Mouse (Mus musculus) neural tube, embryonic 11.5 days (tissue): ENCODE measurements around the gene Dnm1. TPM values are rescaled to one million over a fixed set of nuclear protein-coding genes. Genes with fewer than 3 reads are reported as not detected.
A peak's percentile ranks its signal among the peaks of the same experiment; 100 is the strongest.

Experiments used
- ATAC-seq: fragments of 200-750 bp; cut with Nextera tagmentation; 2 replicates; pipeline ENCODE4 v1.8.0; 2017; ENCODE audit warnings: moderate number of reproducible peaks, mild to moderate bottlenecking, moderate TSS enrichment, moderate library complexity; ENCODE audit not compliant: insufficient read depth, low FRiP score, low TSS enrichment
- DNase-seq: peaks from one replicate; pipeline ENCODE4 v3.0.0-alpha.2; 2015; ENCODE audit warnings: low spot score
- H3K27ac ChIP-seq: fragments of 300-500 bp; sonication (generic); 2 replicates; pipeline ENCODE4 v1.5.1; 2014; ENCODE audit warnings: low read depth, mild to moderate bottlenecking, low read length
- H3K27me3 ChIP-seq: fragments of 300-500 bp; sonication (generic); 2 replicates; pipeline ENCODE4 v1.6.1; 2014; ENCODE audit warnings: mild to moderate bottlenecking, low read length, mixed read lengths; ENCODE audit not compliant: control insufficient read depth, insufficient read depth
- H3K36me3 ChIP-seq: fragments of 300-500 bp; sonication (generic); 2 replicates; pipeline ENCODE4 v1.6.1; 2014; ENCODE audit warnings: mild to moderate bottlenecking, low read length, moderate library complexity, mixed read lengths; ENCODE audit not compliant: control insufficient read depth, insufficient read depth
- H3K4me1 ChIP-seq: fragments of 300-500 bp; sonication (generic); 2 replicates; pipeline ENCODE4 v1.6.1; 2014; ENCODE audit warnings: low read length, mixed read lengths; ENCODE audit not compliant: control insufficient read depth, insufficient read depth
- H3K4me2 ChIP-seq: fragments of 300-500 bp; sonication (generic); 2 replicates; pipeline ENCODE4 v1.6.1; 2014; ENCODE audit warnings: low read depth, mild to moderate bottlenecking, moderate library complexity
- H3K4me3 ChIP-seq: fragments of 300-500 bp; sonication (generic); 2 replicates; pipeline ENCODE4 v1.5.1; 2014; ENCODE audit warnings: low read depth, low read length
- H3K9ac ChIP-seq: fragments of 300-500 bp; sonication (generic); 2 replicates; pipeline ENCODE4 v1.6.1; 2014; ENCODE audit warnings: mild to moderate bottlenecking, low read length
- H3K9me3 ChIP-seq: fragments of 300-500 bp; sonication (generic); 2 replicates; pipeline ENCODE4 v1.6.1; 2016; ENCODE audit warnings: low read length; ENCODE audit not compliant: control insufficient read depth
- WGBS: fragments of 180-500 bp; shearing (Covaris S2); extraction: QIAGEN DNeasy Blood & Tissue Kit; methylation state at CpG from one replicate; pipeline ENCODE4 v1.1.7; 2014; 5-methylcytosine and 5-hydroxymethylcytosine counted together
- polyA plus RNA-seq: library from polyadenylated mRNA; unstranded; fragments of >200 nt; fragmentation: Nextera tagmentation; extraction: Ambion mirVana; gene quantifications from 2 replicates; pipeline ENCODE4 v1.2.1, GENCODE M21; 2014

Gene Dnm1
- polyA plus RNA-seq, 1 experiment from 2014 or later = 23.7 TPM

DNA sequence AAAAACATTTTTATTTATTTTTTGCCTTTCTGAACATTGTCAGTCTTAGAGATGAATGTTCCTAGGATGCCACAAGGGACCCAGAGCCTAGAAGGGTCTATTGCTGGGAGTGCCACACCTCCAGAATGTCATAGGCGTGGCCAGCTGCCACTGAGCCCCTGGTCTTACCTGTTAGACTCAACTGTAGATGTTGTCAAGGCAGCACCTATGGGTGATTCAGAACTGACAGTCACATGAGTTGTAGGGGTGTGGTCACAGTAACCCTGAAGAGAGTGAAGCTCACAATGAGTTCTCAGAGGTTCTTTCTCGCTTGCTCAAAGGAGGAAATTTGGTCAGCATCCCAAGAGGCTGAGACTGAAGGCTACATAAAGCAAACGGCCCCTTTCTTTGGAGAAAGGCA lies 57.9 kb downstream of the Dnm1 start:
- H3K4me2 ChIP-seq = no peak overlapping the region
- no peak overlapping the region for H3K9ac ChIP-seq
- H3K36me3 ChIP-seq = peaks cover 11% of the 10 kb centered on the region
- 87% methylated on average over 3 of the region's 3 CpGs for WGBS
- DNase-seq (no peak), ATAC-seq (no peak)
- no peak overlapping the region for H3K27ac ChIP-seq
- H3K4me3 ChIP-seq = no peak overlapping the region
- H3K27me3 ChIP-seq = no peaks in the 10 kb centered on the region
- no peaks in the 10 kb centered on the region for H3K9me3 ChIP-seq
- H3K4me1 ChIP-seq = no peaks in the 10 kb centered on the region

DNA sequence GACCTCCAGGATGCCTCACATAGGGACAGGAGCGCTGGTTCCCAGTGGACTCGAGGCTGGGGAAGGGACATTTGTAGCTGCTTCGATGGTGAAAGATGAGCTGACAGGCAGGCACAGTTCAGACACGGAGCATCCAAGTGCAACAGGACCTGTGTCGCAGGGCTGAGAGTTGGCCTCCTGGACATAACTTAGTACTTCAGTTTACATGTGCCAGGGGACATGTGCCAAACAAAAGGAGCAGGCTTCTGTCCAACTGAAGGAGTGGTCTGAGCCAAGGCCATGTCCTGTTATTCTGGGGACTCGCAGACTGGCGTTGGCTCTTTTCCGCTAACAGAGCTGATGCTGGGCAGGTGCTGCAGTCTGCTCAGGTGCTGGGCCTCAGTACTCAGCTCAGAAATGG lies 58.8 kb downstream of the Dnm1 start:
- Histone ChIP-seq H3K9ac (no peak overlapping the region), H3K27ac (no peak overlapping the region), H3K4me3 (no peak overlapping the region), H3K9me3 (no peaks in the 10 kb centered on the region), H3K4me2 (no peak overlapping the region), H3K27me3 (no peaks in the 10 kb centered on the region), H3K4me1 (0 out of 2 replicates have a peak, but pooled peaks cover 1% of the 10 kb centered on the region), H3K36me3 (peaks cover 8% of the 10 kb centered on the region)
- 90% methylated on average over 8 of the region's 8 CpGs for whole genome bisulfite sequencing
- DNase-seq (no peak), ATAC-seq (no peak)

DNA sequence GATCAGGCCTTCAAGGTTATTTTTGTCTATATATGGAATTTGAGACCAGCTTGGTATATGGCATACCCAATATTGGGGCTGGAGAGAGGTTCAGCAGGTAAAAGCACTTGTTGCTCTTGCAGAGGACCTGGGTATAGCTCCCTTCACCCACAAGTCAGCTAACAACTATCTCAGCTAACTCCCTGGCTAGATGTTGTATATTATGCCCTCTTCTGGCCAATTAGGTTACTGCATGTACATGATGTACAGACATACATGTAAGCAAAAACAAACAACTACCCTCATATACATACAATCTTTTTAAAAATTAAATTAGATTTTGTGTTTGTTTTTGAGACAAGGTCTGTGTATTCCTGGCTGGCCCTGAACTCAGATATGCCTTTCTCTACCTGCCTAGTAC lies 63.6 kb downstream of the Dnm1 start:
- peaks cover 4% of the 10 kb centered on the region for H3K36me3 ChIP-seq
- H3K9me3 ChIP-seq = no peaks in the 10 kb centered on the region
- ATAC-seq (no peak), DNase-seq (no peak)
- H3K9ac ChIP-seq = no peak overlapping the region
- no peaks in the 10 kb centered on the region for H3K27me3 ChIP-seq
- H3K4me2 ChIP-seq = no peak overlapping the region
- H3K4me1 ChIP-seq = peaks cover 18% of the 10 kb centered on the region; the same call in 1 of the 2 replicates
- H3K27ac ChIP-seq = no peak overlapping the region
- no peak overlapping the region for H3K4me3 ChIP-seq

DNA sequence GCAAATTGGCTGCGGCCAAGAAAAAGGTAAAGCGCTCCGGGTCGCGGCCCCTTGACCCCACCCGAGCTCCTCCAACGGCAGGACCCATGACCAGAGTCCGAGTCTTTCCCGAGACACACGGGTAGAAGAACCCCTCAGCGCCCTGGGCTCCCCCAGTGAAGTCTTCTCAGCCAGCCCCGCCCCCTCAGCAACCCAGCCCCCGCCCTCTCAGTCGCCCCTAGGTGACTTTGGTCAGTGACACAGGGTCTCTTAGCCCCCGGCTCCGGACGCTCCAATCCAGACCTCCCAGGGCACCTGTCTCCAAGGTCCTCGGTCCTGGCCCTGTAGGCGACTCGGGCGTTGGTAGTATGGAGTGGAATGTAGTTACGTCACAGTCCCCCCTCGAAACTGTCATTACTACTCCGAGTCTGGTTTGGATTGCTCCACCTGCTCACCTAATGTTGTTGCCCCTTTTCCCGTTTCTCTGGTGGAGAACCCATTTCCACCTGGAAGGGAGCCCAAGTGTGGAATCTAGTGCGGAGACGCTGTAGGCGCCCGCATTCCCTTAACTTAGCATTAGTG lies 64.7 kb downstream of the Dnm1 start:
- 2% methylated on average over 29 of the region's 29 CpGs for WGBS

DNA sequence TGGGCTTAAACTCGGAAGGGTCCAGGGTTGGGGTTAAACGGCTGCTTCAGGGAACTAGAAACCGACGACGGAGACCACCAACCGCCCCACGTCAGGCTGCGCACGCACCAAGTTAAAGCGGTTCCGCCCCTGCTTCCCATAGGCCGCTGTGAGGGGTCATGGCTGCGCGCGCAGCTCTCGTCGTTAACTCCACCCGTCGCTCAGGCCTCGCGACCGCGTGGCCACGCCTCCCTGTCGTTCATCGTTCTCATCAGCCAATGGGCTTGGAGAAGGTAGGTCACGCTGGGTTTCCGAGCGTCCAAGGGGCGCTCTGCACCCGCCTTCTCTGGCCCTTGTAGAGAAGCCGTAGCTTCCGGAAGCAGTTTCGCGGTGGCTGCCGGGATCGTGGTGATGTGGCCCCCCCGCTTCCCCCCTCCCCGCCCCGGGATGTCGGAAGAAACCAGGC lies 65.2 kb downstream of the Dnm1 start, which contains the start of gene Swi5:
Swi5 (minus strand) TSS at position 153 of the 445 bp plus-strand sequence.
- peak within 1 kb of the TSS; percentile 92 for H3K4me3 ChIP-seq
- 0% methylated on average over 36 of the region's 41 CpGs for WGBS
- ATAC-seq (peak; percentile 99), DNase-seq (peak; percentile 100)
- no peaks in the 10 kb centered on the region for H3K9me3 ChIP-seq
- no peaks in the 10 kb centered on the region for H3K27me3 ChIP-seq
- H3K36me3 ChIP-seq = peaks cover 4% of the 10 kb centered on the region
- H3K4me1 ChIP-seq = peaks cover 18% of the 10 kb centered on the region; the same call in 1 of the 2 replicates
- peak within 1 kb of the TSS; percentile 94 for H3K4me2 ChIP-seq
- H3K9ac ChIP-seq = peak within 1 kb of the TSS; percentile 88
- no peak within 1 kb of the TSS for H3K27ac ChIP-seq

More for the DNA sequence above, 64.7 kb downstream of the Dnm1 start:
- no peaks in the 10 kb centered on the region for H3K9me3 ChIP-seq
- H3K4me2 ChIP-seq = peak overlapping the region; percentile 50
- H3K27me3 ChIP-seq = no peaks in the 10 kb centered on the region
- H3K9ac ChIP-seq = peak overlapping the region; percentile 71
- no peak overlapping the region for H3K27ac ChIP-seq
- peaks cover 18% of the 10 kb centered on the region; the same call in 1 of the 2 replicates for H3K4me1 ChIP-seq
- peak overlapping the region; percentile 92 for H3K4me3 ChIP-seq
- peaks cover 4% of the 10 kb centered on the region for H3K36me3 ChIP-seq
- ATAC-seq = peak; percentile 68
- no peak for DNase-seq

DNA sequence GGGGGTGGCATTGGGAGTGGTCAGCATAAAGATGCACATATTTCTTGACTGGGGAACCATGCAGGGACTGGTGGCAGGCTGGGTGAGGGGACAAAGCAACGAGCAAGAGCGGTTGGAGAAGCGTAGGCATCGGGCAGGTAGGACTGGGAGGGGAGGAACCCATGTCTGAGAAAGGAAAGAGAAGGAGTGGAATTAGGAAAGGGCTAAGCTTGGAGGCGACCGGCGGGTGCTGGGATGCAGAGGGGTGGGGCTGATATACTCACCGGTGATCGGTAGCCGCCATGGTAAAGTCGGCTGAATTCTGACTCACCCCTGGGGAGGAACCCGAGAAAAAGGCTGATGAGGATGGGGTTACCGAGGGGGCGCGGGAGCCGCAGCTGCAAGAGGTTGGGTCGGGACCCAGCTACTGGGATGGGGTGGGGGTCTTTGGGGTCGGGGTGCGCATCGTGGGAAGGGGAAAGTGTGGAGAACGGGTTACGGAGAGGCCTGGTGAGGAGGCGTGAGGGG lies 65.8 kb downstream of the Dnm1 start, which contains the start of gene Golga2:
Golga2 (plus strand) TSS at position 51 of the 507 bp plus-strand sequence.
- H3K9ac ChIP-seq = peak within 1 kb of the TSS; percentile 88

DNA sequence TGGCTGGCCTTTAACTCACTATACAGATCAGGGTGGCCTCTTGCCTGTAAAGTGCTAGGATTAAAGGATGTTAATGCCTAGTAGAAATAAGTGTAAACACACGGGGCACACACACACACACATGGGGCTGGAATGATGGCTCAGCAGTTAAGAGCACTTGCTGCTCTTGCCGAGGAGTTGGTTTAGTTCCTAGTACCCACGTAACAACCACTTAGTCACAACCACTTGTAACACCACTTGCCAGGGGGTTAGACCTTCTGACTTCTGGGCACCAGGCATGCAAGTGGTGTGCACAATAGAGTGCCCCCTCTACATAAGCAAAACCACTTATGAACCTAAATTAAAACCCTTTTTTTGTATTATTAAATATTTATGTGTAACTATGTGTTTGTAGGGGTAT lies 69.2 kb downstream of the Dnm1 start:
- no peak for DNase-seq
- Histone ChIP-seq H3K36me3 (peaks cover 17% of the 10 kb centered on the region), H3K27me3 (no peaks in the 10 kb centered on the region), H3K4me3 (no peak overlapping the region), H3K9ac (no peak overlapping the region), H3K4me2 (no peak overlapping the region), H3K4me1 (peaks cover 13% of the 10 kb centered on the region; the same call in 1 of the 2 replicates), H3K9me3 (no peaks in the 10 kb centered on the region), H3K27ac (no peak overlapping the region)
- WGBS = 91% methylated on average over 3 of the region's 3 CpGs
- no peak for ATAC-seq

More for the DNA sequence above, 65.8 kb downstream of the Dnm1 start, which contains the start of gene Golga2:
- under 1% methylated on average over 23 of the region's 23 CpGs for WGBS
- Histone ChIP-seq H3K27me3 (no peaks in the 10 kb centered on the region), H3K4me1 (peaks cover 18% of the 10 kb centered on the region; the same call in 1 of the 2 replicates), H3K27ac (no peak within 1 kb of the TSS), H3K4me3 (peak within 1 kb of the TSS; percentile 92), H3K9me3 (no peaks in the 10 kb centered on the region), H3K4me2 (peak within 1 kb of the TSS; percentile 94), H3K36me3 (peaks cover 4% of the 10 kb centered on the region)
- DNase-seq = no peak
- ATAC-seq = peak; percentile 49

DNA sequence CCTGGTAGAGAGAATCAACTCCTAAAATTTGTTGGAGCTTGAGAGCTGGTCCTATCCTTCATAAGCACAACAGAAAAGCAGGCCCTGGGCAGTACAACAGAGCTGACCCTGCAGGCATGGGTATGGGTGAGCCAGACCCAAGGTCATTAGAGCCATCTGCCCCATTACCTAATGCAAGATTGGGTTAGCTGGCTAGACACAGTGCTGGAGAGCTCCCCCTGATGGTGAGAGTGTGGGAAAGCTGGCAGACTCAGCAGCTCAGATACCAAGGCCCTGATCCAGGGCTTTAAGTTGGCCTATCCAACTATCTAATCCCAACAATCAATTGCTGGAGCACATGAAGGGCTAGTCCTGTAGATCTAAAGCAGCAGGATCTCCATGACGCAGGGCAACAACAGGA lies 70.4 kb downstream of the Dnm1 start:
- H3K4me1 ChIP-seq = peaks cover 10% of the 10 kb centered on the region; the same call in 1 of the 2 replicates
- WGBS = 86% methylated on average over 1 of the region's 1 CpGs
- DNase-seq = peak; percentile 44
- no peak overlapping the region for H3K4me2 ChIP-seq
- no peaks in the 10 kb centered on the region for H3K27me3 ChIP-seq
- no peak for ATAC-seq
- no peak overlapping the region for H3K4me3 ChIP-seq
- H3K9ac ChIP-seq = no peak overlapping the region
- H3K27ac ChIP-seq = no peak overlapping the region
- peaks cover 19% of the 10 kb centered on the region for H3K36me3 ChIP-seq
- H3K9me3 ChIP-seq = no peaks in the 10 kb centered on the region

DNA sequence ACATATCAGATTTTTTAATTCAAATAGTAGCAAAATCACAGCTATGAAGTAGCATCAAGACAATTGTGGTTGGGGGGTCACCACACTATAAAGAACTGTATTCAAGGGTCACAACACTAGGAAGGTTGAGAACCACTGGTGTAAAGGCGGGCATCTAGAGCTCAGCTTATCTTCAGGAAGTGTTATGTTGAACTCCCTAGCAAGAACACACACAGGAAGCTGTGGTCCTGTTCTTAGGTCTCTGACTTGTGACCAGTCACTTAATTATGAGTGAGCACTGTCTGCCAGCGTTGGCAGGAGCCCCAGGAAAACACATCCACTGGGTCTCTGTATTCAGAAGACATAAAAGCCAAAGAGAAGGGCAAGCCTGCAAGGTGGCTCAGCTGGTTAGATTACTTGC lies 70.8 kb downstream of the Dnm1 start:
- peaks cover 19% of the 10 kb centered on the region for H3K36me3 ChIP-seq

More for the DNA sequence above, 70.8 kb downstream of the Dnm1 start:
- no peaks in the 10 kb centered on the region for H3K9me3 ChIP-seq
- H3K27me3 ChIP-seq = no peaks in the 10 kb centered on the region
- H3K4me2 ChIP-seq = no peak overlapping the region
- WGBS = 91% methylated on average over 2 of the region's 2 CpGs
- peaks cover 10% of the 10 kb centered on the region; the same call in 1 of the 2 replicates for H3K4me1 ChIP-seq
- no peak overlapping the region for H3K27ac ChIP-seq
- DNase-seq = no peak
- H3K4me3 ChIP-seq = no peak overlapping the region
- no peak overlapping the region for H3K9ac ChIP-seq
- ATAC-seq = no peak
